Mouse (Mus musculus) neutrophil, adult 59 days (primary cell): ENCODE data around the gene Mylip. TPM values are rescaled to one million over a fixed set of nuclear protein-coding genes. Genes with fewer than 3 reads are reported as not detected.

Experiments
- total RNA-seq, 2 experiments: library from RNA; stranded (reverse); gene quantifications; 1 replicate in 1 of 2; 2 replicates in 1 of 2; pipeline ENCODE4 v1.2.4; 2023

The Mylip gene
- 10 to 100 TPM; 19.4 to 23.6 TPM for total RNA-seq

DNA sequence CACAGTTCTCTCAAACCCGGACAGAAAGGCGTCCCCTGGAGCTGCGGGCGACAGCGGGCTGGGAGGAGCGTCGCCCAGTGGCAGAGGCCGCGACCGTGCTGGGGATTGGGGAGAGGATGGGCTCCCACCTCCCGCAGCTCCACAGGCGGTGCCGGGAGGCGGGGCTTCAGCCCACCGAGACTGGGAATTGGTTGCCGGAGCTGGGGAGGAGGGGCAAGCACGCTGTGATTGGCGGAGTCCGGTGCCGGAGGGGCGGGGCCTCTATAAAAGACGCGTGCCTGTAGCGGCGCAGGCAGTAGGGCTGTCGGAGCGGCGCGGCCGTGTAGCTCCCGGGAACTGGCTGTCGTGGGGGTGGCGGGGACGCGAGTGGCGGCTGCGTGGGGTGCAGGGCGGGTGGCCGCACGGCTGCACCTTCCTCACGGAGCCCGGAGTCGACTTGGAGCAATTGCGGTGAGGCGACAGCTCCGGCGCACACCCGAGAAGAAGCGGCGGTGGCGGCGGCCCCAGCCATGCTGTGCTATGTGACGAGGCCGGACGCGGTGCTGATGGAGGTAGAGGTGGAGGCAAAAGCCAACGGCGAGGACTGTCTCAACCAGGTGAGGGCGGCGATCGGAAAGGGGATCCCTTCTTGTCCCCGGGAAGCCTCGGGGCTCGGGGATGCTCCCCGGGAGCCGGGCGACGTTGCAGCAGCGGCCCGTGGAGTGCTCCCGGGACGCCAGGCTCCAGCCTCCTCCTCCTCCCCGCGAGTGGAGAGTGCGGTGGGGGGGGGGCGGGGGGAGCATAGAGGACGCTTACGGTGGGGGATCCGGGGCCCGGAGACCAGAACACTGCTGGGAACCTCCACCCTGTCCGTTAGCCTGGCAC lies at the start of gene Mylip:
Gene Mylip, plus strand, starts transcription at position 295 of the 864 bp plus-strand sequence.

Other genes starting within 250 kb of the Mylip start
- gene Gmpr, start 117.7 kb downstream of the Mylip start, total RNA-seq = 1 to 10 TPM; 2.0 to 3.2 TPM